Mouse (Mus musculus) central nervous system, embryonic 14 days (tissue): ENCODE data around the gene Cytl1. TPM values are rescaled to one million over a fixed set of nuclear protein-coding genes. Genes with fewer than 3 reads are reported as not detected.

Source experiments
- polyA plus RNA-seq: library from polyadenylated mRNA; depleted of rRNA; stranded (reverse); fragments of >200 nt; gene quantifications from 2 replicates; pipeline ENCODE4 v1.2.3, GENCODE M21; 2012; rRNA removed

Gene Cytl1
- 1.3 and 42.0 TPM in 2 replicates for polyA plus RNA-seq

DNA sequence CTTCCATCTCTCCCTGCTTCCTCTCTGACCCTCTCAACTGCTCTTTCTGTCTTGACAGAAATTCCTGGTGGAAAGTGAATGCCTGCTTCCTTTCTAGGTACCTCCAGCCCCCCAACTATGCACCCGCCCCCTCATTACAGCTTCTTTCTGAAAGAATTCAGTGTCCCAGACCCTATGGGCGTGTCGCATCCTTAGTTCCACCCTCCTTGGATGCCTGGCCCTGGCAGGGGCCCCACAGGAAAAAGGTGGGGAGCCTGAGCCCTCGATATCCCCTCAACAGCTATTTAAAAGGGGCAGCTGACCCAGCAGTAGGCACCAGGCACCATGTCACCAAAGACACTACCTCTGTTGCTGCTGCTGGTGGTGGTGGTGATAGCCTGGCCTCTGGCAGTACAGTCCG lies at the start of gene Cytl1:
Cytl1 (plus strand) TSS at position 296 of the 400 bp plus-strand sequence.

DNA sequence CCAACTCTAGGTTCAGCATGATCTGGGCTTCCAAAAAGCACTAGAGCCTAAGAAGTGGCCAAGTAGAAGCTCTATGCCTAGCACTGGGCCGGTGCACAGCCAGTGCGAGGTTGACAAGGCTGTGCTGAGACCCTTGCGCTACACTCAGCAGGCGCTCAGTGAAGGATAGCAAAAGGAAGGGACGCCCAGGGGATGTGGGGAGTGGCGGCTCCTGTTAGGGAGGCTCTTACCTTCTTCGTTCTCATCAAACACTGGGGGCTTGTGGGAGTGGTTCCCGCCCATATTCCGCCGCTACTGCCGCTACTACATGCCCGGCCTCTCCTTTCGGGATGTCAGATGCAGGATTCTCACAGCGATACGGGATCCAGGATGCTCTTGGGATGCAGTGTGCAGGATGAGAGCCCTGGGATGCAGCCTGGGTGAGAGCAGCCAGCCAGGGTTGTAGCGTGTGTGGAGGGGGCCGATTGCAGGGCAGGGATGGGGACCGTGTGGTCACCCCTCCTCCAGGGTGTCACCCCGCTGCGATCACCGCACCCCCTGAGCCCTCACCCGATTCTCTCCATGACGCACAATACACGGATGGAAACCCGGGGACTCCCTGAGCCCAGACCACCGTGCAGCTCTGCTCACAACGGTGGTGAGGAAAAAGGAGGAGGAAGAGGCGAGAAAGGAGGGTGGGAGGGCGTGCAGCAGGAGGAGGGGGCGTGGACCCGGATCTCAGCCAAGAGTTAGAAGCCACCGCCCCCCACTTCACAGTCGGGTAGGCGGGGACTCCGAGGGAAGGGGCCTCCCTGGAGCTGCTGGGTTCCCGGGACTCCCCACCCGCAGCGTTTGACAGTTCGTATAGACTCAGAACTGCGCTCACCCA lies 18.6 kb upstream of the Cytl1 start, which contains the start of gene Stk32b:
Stk32b (minus strand) TSS at position 667 of the 868 bp plus-strand sequence.

Other genes starting within 250 kb of the Cytl1 start
- 47.1 and 49.2 TPM in 2 replicates for gene Stk32b, start 18.3 kb upstream of the Cytl1 start, polyA plus RNA-seq
- 14.0 and 15.2 TPM in 2 replicates for gene Msx1, start 89.1 kb downstream of the Cytl1 start, polyA plus RNA-seq